Mouse (Mus musculus): ENCODE data around the gene Dnah8.

Dnah8 gene

GRCm38 (mm10) chr17:30756771-30757170 lies 132.6 kb downstream of the Dnah8 start:
- DNase-seq: no peak

- no peak for DNase-seq
These were observed 136.2 kb downstream of the Dnah8 start for GRCm38 (mm10) chr17:30760307-30760706.

- no peak for DNase-seq
These were observed 140.1 kb downstream of the Dnah8 start for GRCm38 (mm10) chr17:30764276-30764675.

GRCm38 (mm10) chr17:30774416-30774815 lies 150.3 kb downstream of the Dnah8 start:
- DNase-seq: no peak

- no peak for DNase-seq
These were observed 150.9 kb downstream of the Dnah8 start for GRCm38 (mm10) chr17:30775096-30775495.

GRCm38 (mm10) chr17:30781046-30781445 lies 156.9 kb downstream of the Dnah8 start:
- no peak for DNase-seq

- no peak for DNase-seq
These were observed 158.1 kb downstream of the Dnah8 start for GRCm38 (mm10) chr17:30782286-30782685.

- DNase-seq: no peak
These were observed 164.2 kb downstream of the Dnah8 start for GRCm38 (mm10) chr17:30788361-30788760.

GRCm38 (mm10) chr17:30790816-30791215 lies 166.7 kb downstream of the Dnah8 start:
- DNase-seq: no peak

- DNase-seq: no peak
These were observed 168.2 kb downstream of the Dnah8 start for GRCm38 (mm10) chr17:30792396-30792795.

- no peak for DNase-seq
These were observed 172.5 kb downstream of the Dnah8 start for GRCm38 (mm10) chr17:30796616-30797015.

GRCm38 (mm10) chr17:30800261-30800985 lies 176.3 kb downstream of the Dnah8 start:
- no peak for DNase-seq

GRCm38 (mm10) chr17:30803668-30804067 lies 179.5 kb downstream of the Dnah8 start:
- no peak for DNase-seq

GRCm38 (mm10) chr17:30804955-30805354 lies 180.8 kb downstream of the Dnah8 start:
- no peak for DNase-seq

- DNase-seq: no peak
These were observed 181.4 kb downstream of the Dnah8 start for GRCm38 (mm10) chr17:30805511-30806059.

- no peak for DNase-seq
These were observed 184.9 kb downstream of the Dnah8 start for GRCm38 (mm10) chr17:30808866-30809660.

- DNase-seq: no peak
These were observed 185.9 kb downstream of the Dnah8 start for GRCm38 (mm10) chr17:30809926-30810660.

GRCm38 (mm10) chr17:30818543-30818942 lies 194.4 kb downstream of the Dnah8 start:
- DNase-seq: no peak

GRCm38 (mm10) chr17:30819134-30819533 lies 195.0 kb downstream of the Dnah8 start:
- DNase-seq: no peak

- DNase-seq: no peak
These were observed 197.0 kb downstream of the Dnah8 start for GRCm38 (mm10) chr17:30821115-30821514.

- no peak for DNase-seq
These were observed 200.3 kb downstream of the Dnah8 start for GRCm38 (mm10) chr17:30824473-30824872.

- DNase-seq: no peak
These were observed 201.7 kb downstream of the Dnah8 start for GRCm38 (mm10) chr17:30825731-30826304.

GRCm38 (mm10) chr17:30831170-30831569 lies 207.0 kb downstream of the Dnah8 start:
- no peak for DNase-seq
